Mouse (Mus musculus) ZHBTc4 (cell line): ENCODE measurements around the gene Pik3c2b.

Experiments
- DNase-seq: peaks from one replicate; pipeline ENCODE4 v3.0.0-alpha.2; 2011; ENCODE audit warnings: low read depth, low spot score

Gene Pik3c2b

DNA sequence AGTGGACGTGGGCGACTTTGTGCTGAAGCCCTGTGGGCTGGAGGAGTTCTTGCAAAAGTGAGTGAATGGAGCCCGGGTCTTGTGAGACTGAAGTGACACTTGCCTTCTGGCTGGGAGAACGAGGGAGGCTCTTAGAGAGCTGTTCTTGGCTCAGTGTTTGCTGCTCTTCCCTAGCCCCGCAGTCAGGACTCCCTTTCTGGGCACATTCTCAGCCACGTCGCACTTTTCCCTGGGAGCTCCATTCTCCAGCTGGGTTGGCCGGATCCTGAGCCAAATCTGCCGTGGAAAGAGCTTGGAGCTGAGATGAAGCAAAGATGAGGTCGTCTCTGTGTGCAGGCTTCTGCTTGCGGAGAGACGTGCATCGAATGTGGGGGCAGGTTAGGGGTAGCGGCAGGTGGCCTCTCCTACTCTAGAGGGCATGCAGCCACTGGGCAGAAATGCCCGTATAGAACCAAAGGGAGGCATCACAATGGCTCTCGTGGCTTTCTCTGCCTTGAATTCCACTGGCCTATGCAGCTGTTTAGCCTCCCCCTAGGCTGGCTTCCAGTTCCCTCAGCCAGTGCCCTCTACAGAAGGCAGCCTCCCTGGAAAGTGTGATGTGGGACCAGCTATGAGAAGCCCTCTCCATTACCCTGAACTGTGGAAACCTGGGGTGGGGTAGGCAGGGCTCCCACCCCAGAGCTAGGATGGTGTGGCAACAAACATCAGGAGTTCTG, 26.4 kb downstream of the Pik3c2b start:
- DNase-seq = no peak

DNA sequence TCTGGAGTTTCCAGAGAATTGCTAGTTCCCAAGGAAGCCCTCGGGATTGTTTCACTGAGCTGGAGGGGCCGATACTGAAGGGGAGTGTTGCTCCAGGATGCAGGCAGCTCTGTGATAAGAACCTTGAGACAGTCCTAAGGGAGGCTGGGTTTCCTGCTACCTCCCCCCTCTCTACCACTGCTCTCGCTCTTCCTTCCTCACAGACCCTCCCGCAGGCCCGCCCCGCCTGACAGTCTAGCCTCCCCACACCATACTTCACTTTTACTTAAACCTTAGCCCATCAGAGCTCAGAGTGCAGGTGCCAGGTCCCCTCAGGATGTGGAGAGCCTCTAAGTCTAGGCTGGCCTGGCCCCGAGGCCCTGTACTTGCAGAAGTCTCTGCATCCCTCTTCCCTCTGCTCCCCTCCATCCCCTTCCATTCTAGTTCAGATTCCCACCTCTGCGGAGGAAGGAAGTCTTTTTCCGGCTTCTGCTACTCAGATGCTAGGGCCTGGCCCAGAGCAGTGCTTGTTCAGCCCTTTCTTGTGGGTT, 27.9 kb downstream of the Pik3c2b start:
- DNase-seq = no peak

DNA sequence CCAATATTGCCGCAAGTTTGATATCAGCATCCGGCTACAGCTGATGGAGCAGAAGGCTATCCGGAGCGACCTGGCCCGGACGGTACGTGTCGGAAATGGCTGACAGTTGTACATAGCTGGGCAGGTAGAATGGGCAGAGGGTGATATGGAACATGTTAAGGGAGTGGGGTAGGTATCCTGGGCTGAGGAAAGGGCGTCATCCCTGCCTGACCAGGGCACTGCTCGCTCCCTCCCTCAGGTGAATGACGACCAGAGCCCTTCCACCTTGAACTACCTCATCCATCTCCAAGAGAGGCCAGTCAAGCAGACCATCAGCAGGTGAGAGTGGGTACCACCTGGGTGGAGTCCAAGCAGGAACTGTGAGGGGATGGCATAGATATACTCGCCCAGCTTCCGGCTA, 29.1 kb downstream of the Pik3c2b start:
- no peak for DNase-seq

DNA sequence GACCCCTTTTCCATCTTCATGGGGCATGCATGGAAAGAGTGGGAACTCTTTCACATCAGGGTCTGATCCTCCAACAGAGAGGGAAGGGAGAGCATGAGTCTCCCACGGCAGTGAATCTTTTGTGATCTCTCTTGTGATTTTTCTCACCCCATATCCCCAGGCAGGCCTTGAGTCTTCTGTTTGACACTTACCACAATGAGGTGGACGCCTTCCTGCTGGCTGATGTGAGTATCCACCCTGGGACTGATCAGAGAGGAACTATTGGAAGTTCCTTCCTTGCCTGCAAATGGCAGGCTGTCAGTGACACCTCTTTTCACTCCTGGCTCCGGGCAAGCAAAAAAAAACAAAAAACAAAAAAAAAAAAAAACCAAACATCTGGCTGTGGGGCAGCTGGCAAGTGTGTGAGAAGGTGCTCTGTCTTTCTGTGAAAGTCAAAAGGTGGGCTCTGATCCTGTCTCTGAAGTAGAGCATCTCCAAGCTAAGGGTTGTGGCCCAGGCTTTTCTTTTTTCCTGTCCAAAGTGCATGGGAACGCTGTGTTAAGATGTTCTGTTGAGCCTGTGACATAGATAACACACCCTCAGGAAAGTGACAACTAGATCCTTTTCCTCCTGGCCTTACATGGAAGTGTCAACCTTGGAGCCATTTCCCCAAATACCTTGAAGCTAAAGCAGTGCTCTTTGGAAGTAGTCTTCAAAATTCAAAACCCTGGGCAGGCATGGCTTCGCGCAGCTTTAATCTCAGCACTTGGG, 30.4 kb downstream of the Pik3c2b start:
- no peak for DNase-seq

DNA sequence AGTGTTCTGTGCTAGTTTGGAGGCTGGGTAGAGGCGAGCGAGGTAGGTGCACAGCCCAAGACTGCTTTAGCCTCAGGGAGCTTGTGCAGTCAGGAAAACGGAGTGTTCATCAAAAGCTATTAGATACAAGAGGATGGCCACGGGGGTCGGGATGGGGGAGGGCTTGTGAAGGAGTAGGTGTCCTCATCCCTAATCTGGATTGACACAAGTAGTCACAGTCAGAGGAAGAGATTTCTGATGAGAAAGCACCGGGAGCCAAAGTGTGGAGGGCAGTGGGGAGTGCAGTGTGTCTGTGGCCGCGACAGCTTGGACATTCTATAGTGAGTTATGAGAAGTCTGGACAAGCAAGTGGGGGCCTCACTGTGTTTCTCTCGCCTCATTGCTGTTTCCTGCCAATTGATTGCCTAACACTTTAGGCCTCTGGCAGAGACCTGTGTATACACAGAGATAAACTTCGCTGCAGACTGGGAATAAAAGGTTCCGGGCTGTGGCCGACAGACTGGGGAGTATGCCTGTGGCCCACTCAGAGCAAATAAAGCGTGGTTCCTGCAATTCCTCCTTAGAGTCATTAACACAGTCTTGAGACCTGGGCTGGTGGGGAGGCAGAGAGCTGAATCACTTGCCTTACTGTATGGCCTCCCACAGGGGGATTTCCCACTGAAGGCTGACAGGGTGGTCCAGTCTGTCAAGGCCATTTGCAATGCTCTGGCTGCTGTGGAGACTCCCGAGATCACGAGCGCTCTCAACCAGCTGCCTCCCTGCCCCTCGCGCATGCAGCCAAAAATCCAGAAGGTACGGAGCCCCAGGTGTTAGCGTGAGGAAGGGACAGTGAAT, 31.4 kb downstream of the Pik3c2b start:
- no peak for DNase-seq

DNA sequence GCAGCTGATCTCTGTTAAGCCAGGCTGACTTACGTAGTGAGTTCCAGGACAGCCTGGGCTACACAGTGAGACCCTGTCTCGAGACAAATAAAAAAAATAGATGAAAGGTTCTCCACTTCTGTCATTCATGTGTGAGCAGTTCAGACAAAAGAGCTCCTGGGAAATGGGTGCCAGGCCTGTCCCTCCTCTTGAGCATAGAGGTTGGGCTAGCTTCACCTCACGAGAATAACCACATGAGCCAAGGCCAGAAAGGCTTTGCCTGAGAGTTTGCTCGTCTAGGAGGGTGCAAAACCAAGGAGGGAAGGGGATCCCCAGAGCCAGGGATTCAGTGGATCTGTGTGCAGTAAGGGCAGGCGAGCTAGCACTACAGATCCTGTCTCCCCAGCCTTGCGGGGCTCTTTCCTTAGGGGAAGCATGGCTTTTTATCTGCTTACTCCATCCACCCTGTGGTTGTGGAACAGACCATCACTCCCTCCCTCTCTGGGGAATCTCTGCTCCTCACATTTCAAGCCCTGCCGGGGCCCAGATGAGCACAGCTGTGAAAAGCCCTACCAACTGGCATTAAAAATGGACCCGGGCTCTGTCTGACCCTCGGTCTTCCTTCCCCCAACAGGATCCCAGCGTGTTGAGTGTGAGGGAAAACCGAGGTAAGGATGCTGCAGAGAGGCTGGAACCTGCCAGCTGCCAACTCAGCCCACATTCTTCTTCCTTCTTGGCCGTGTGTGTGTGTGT, 32.3 kb downstream of the Pik3c2b start:
- DNase-seq = no peak

DNA sequence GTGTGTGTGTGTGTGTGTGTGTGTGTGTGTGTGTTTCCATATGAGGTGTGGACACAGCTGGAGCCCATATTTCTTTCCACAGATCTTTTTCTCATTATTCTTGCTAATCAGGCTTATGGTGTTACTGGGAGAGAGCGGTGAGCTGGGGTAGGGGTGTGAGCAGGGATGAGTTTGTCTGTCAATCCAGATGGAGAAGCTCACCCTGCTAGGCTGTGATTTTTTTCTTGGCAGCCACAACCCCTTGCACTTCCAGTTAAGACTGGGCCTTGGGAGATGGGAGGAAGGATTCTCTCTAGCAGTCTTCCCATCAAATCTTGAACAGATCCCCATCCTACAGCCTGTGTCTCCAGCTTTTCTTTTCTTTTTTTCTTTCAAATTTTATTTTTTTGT, 32.9 kb downstream of the Pik3c2b start:
- DNase-seq = no peak

DNA sequence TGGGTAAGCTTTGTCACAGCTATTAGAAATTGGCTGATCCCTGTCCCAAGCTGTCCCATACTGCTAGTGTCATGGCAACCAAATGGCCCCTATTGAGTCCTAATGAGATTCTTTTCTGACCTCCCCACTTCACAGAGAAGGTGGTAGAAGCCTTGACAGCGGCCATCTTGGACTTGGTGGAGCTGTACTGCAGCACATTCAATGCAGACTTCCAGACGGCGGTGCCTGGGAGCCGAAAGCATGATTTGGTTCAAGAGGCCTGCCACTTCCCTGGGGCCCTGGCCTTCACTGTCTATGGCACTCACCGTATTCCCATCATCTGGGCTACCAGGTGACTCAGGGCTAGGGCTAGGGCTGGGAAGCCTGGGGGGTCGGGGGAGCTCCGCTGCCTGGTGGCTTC, 34.0 kb downstream of the Pik3c2b start:
- DNase-seq = peak; percentile 36

DNA sequence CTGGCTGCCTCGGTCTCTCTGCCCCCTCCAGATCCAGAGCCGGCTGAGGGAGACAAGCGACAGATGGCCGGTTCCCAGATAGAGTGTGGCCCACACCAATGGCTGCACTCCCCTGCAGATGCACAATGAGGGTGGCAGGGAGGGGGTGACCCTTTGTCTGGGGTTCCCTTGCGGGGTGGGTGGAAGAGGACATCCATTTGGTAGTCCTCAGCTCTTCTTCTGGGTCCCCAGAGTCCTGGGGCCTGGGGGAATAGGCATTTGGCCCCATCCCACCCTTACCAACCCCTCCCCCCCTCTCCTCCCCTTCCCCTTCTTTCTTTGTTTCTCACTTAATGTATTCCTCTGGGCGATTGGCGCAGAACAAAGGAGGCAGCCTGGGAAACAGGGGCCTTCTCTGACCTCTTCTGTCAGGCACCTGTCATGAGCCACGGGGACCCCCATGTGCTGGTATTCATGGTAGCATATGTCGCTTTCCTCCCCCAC, 34.7 kb downstream of the Pik3c2b start:
- peak; percentile 42 for DNase-seq

DNA sequence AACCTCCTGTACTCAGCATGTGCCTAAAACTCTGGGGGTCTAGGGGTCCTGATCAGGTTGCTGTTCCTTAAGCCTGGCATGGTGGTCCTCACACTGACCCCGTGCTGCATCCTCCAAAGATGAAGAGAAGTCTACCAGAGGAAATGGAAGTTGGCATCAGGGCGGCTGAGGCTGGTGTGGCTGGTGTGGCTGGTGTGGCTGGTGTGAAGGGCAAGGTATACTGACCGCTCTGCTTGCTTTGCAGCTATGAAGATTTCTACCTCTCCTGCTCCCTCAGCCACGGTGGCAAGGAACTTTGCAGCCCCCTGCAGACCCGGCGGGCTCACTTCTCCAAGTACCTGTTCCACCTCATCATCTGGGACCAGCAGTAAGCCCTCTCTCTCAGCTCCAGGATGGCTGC, 35.2 kb downstream of the Pik3c2b start:
- no peak for DNase-seq

DNA sequence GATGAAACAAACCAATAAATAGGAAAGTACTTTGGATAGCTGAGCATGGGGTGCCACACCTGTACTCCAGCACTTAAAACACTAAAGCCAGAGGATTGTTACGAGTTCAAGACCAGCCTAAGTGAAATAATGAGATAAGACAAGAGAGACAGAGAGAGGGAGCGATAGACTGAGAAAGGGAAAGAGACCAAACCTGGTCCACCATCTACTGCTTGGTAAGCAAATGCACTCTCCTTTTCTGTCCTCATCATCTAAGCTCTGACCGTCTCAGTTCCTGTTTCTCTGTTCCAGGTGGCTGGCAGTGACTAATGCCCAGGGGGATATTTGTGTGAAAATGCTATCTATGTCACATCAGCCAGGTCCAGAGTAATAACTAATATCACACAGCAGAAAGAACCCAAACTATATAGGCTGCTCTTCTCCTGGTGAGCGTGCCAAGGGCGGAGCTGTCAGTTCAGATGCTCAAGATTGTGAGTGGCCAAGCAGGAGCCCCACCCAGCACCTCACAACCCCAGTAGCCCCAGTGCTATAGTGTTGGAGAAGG, 37.6 kb downstream of the Pik3c2b start:
- DNase-seq = no peak

DNA sequence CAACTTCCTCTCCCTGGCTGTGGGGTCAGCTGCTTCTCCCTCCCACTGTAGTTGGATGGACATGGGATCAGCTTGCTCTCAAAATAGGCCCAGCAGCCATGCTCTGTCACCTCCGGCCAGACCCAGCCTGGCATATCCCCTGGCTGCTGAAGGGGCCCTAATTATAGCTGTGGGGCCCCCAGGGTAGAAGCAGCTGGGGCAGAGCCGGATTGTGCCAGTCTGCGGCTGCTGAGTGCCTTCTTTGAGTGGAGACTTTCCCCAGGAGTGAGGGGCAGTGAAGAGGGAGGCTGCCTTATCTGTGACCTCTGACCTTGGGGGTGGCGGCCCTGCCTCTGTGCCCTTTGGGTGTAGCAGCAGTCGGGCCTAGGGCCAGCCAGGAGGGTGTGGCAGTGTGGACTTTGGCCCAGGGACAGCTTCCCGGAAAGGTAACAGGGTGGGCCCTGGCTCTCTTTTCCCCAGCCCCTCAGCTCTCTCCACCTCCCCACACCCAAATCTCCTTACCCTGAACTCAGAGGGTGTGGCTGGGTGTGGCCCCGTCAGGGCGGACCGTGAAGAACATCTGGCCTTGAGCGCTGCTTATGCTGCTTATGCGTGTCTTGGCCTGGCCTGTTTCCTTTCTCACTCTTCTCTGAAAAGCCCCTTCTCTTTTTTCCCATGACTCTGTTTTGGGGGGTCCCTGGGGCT, 38.6 kb downstream of the Pik3c2b start:
- peak; percentile 82 for DNase-seq

DNA sequence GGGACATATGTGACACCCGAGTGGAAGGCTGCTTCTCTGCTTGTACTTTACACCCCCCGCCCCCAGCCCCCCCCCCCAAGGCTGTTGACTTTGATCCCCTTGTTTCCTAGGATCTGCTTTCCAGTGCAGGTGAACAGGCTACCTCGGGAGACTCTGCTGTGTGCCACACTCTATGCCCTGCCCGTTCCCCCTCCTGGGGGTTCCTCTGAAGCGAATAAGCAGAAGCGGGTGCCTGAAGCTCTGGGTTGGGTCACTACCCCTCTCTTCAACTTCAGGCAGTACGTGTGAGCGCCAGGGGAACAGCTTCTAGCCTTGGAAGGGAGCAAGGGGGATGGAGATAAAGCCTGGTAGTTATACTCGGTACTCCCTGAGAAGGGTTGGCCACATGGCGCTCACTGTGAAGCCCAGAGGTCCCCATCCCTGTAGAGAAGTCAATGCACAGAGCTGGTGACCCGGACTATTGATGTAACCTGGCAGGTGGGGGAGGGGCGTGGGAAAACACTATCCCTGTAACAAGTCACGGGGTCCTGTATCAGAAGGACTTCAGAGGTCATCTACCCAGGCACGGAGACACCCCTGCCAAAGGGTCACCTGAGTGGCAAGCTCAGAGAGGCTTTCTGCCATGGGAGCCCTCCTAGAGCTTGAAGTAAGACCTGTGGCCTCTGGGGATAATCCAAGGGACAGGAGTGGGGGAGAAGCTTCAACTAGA, 39.4 kb downstream of the Pik3c2b start:
- DNase-seq = no peak

DNA sequence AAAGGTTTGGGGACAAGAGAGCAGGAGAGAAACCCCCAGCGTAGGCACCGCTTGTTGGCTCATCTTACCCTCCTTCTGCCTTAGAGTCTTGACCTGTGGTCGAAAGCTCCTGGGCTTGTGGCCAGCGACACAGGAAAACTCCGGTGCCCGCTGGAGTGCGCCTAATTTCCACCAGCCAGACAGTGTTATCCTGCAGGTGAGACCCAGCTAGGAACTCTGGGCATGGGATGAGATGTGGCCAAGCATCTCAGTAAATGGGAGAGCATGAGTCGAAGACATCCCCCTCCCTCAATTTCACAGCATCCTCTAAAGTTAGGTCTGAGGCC, 39.9 kb downstream of the Pik3c2b start:
- DNase-seq = no peak

DNA sequence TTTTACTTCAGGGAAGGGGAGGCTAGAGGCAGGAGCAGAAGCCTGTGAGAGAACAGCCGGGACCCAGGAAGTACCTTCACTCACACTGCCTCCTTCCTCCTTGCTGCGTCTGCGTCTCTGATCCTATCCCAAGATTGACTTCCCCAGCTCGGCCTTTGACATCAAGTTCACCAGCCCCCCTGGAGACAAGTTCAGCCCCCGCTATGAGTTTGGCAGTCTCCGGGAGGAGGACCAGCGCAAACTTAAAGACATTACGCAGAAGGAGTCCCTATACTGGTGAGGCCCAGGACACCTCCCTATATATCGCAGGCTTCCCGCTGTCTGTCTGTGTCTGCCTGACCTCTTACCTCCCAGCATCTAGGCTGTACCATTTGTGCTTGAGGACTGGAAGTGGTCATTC, 41.3 kb downstream of the Pik3c2b start:
- no peak for DNase-seq

DNA sequence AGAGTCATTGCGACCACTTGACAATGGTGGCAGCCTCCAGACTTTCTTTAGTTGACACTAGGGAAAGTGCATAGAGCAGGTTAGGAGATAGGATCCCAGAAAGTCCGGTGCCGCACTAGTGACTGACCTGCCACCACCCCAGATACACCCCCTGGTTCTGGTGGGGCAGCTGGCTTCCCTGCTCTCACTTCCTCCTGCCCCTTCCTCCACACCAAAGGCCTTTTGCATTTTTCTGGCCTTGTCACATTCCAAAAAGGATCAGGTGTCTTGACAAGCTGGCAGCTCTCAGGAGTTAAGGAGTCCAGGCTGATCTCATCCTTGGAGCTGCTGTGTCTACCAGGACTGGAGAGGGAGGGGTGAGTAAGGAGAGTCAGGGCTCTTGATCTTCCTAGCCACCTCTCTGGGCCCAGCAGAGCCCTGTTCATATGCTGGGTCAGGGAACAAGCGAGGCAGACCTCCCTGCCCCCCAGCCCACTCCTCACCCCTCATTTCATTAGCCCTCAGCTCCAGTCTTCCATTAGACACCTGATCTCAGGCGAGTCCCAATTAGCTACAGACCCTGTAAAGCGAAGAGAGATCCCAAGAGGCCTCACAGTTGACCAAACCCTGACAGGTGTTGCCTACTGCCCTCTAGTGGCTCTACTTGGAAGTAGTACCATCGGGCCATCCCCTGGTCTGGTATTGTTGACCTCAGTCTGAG, 41.9 kb downstream of the Pik3c2b start:
- peak; percentile 87 for DNase-seq

DNA sequence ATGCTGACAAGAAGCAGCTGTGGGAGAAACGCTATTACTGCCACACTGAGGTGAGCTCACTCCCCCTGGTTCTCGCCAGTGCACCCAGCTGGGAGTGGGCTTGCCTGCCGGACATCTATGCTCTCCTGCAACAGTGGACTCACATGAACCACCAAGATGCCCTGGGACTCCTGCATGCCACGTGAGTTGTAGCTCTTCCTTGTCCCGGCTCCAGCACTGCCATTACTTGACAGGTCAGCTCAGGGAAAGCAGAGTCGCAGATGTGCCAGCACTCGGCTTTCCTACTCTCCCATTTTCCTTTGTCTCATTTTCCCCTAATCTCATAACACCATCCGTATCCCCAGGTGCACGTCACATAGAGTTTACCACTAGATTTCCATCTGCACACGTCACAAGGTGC, 42.7 kb downstream of the Pik3c2b start:
- no peak for DNase-seq

DNA sequence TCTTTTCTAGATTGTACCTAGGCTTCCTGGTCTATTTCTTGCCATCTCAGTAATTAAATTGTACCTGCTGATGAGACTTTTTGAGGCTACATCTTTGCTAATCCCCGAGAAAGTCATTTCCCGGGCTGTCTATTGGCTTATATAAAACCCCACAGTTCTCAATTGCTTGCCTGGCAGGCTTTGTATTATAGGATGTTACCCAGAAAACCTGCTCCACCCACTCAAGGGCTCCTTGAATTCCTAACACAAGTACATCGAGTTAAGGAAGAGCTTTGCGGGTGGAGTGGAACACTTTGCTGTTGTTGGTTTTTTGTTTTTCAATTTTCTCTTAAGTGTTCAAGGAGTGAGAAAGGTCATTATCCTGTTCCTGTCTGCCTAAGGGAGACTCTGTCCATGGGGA, 43.9 kb downstream of the Pik3c2b start:
- no peak for DNase-seq

DNA sequence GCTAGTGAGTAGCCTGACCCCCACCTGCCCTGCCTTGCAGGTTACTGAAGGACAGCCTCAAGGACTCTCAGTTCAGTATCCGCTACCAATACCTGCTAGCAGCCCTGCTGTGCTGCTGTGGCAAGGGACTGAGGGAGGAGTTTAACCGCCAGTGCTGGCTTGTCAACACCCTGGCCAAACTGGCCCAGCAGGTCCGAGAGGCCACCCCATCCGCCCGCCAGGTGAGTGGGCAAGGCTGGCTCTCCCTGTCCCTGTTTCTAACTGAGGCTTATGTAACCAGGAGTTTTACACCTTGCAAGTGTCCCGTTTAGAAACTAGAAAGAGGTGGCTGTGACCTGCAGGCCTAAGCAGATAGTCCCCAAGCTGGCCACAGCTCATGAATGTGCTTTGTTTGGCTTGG, 45.2 kb downstream of the Pik3c2b start:
- DNase-seq = no peak
